ENCODE assay signal across 12 mouse cellular contexts in the genomic region with DNA sequence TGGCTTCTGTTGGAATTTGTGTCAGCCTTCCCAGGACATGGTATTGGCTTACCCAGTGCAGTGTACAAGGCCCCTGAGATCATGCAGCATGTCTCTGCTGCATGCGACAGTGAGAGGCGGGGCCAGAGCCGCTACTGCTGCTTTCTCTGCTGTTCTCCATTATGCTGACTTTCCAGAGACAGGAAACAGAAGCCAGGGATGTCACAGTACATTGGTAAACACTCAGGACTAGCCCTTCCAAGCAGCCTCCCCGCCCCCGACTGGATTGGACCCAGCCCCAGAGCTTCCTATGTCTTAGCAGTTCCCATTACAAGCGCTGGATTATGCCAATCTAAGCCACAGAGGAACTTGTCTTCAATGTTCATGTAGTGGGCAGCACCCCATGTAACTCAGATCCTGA. TPM values are rescaled to one million over a fixed set of nuclear protein-coding genes. Genes with fewer than 3 reads are reported as not detected.
A peak's percentile ranks its signal among the peaks of the same experiment; 100 is the strongest.
DNase-seq lines count a peak whose midpoint lies in the region; ATAC-seq lines count a peak whose summit lies in the region.
"Had no signal": no experiment of that assay in that cellular context is flagged by ENCODE, and none has a peak within 500 bp of the region (broad histone marks: within the 10 kb centered on the region; RNA-seq: fewer than 3 reads in every experiment).

No protein-coding gene starts in this region.

- H3K9ac ChIP-seq in kidney, embryonic 14.5 days (ENCODE audit: low read depth, low read length): no peak overlapping the region
- peak overlapping the region; percentile 8; the same call in 1 of the 2 replicates for H3K9ac ChIP-seq in intestine, embryonic 16.5 days (ENCODE audit: low read depth, low read length)
- H3K9ac ChIP-seq: forebrain, embryonic 13.5 days; midbrain, embryonic 15.5 days had no signal

- no peak overlapping the region for H3K4me3 ChIP-seq in kidney, embryonic 14.5 days (ENCODE audit: low read length)
- H3K4me3 ChIP-seq in intestine, embryonic 16.5 days (ENCODE audit: low read length): no peak overlapping the region
- H3K4me3 ChIP-seq: forebrain, embryonic 13.5 days; midbrain, embryonic 15.5 days had no signal

- WGBS in kidney, embryonic 14.5 days: 64% methylated on average over 6 of the region's 6 CpGs
- 37% methylated on average over 6 of the region's 6 CpGs for WGBS in intestine, embryonic 16.5 days

- peaks cover 66% of the 10 kb centered on the region for H3K36me3 ChIP-seq in kidney, embryonic 14.5 days (ENCODE audit: control insufficient read depth, insufficient read depth, low read length)
- H3K36me3 ChIP-seq in intestine, embryonic 16.5 days (ENCODE audit: control insufficient read depth, insufficient read depth, low read length): no peaks in the 10 kb centered on the region

- ATAC-seq in kidney, embryonic 14.5 days (ENCODE audit: low FRiP score, low TSS enrichment): no peak
- no peak for ATAC-seq in intestine, embryonic 16.5 days
- ATAC-seq: forebrain, embryonic 13.5 days; midbrain, embryonic 15.5 days had no signal

- H3K27me3 ChIP-seq in kidney, embryonic 14.5 days (ENCODE audit: control insufficient read depth, insufficient read depth, low read length): no peaks in the 10 kb centered on the region
- no peaks in the 10 kb centered on the region for H3K27me3 ChIP-seq in intestine, embryonic 16.5 days (replicated peaks; ENCODE audit: control insufficient read depth, insufficient read depth, low read length)
- H3K27me3 ChIP-seq: forebrain, embryonic 13.5 days; midbrain, embryonic 15.5 days had no signal

- DNase-seq in embryo, embryonic 10.5 days (ENCODE audit: low spot score): peak; percentile 14
- DNase-seq in embryo, embryonic 10 days (ENCODE audit: low spot score): no peak
- peak; percentile 49 for DNase-seq in kidney, adult 9 months
- DNase-seq in lung, postnatal 25 days (ENCODE audit: low spot score): peak; percentile 65
- no peak for DNase-seq in spleen, postnatal 36 days (ENCODE audit: low spot score in 2 of 2)
- DNase-seq in spleen, postnatal 4 days (ENCODE audit: low spot score in 2 of 2): no peak
- DNase-seq: adrenal gland, postnatal 14 days; cerebellum, postnatal 10 days had no signal

- no peak overlapping the region for H3K4me2 ChIP-seq in kidney, embryonic 14.5 days (replicated peaks; ENCODE audit: low read depth, low read length)
- H3K4me2 ChIP-seq in intestine, embryonic 16.5 days (ENCODE audit: low read depth, low read length): no peak overlapping the region
- H3K4me2 ChIP-seq: forebrain, embryonic 13.5 days; midbrain, embryonic 15.5 days had no signal

- H3K4me1 ChIP-seq in kidney, embryonic 14.5 days (ENCODE audit: control insufficient read depth, insufficient read depth, low read length): peaks cover 18% of the 10 kb centered on the region
- H3K4me1 ChIP-seq in intestine, embryonic 16.5 days (ENCODE audit: control insufficient read depth, insufficient read depth, low read length): peaks cover 15% of the 10 kb centered on the region

- H3K9me3 ChIP-seq in kidney, embryonic 14.5 days (ENCODE audit: control insufficient read depth, low read length): no peaks in the 10 kb centered on the region
- no peaks in the 10 kb centered on the region for H3K9me3 ChIP-seq in intestine, embryonic 16.5 days (ENCODE audit: control insufficient read depth, low read length)
- H3K9me3 ChIP-seq: forebrain, embryonic 13.5 days; midbrain, embryonic 15.5 days had no signal

- H3K27ac ChIP-seq in kidney, embryonic 14.5 days (ENCODE audit: low read depth, low read length): no peak overlapping the region
- H3K27ac ChIP-seq in intestine, embryonic 16.5 days (ENCODE audit: low read length): peak overlapping the region; percentile 40
- H3K27ac ChIP-seq: forebrain, embryonic 13.5 days; midbrain, embryonic 15.5 days had no signal

RNA-seq across cellular contexts. Expression of a gene that starts 3.7 kb away (rescaled TPM):
- polyA plus RNA-seq in kidney, embryonic 14.5 days (2014; fragmentation: Nextera tagmentation; extraction: Ambion mirVana): 27.4 and 33.3 TPM in 2 replicates
- polyA plus RNA-seq in intestine, embryonic 16.5 days (2015; fragmentation: Nextera tagmentation; extraction: Ambion mirVana): 23.3 and 24.1 TPM in 2 replicates

RNA-seq across cellular contexts. Expression of a gene that starts 12.5 kb away (rescaled TPM):
- polyA plus RNA-seq in kidney, embryonic 14.5 days (2014; fragmentation: Nextera tagmentation; extraction: Ambion mirVana): 0.24 and 0.53 TPM in 2 replicates
- 0.86 and 1.1 TPM in 2 replicates for polyA plus RNA-seq in intestine, embryonic 16.5 days (2015; fragmentation: Nextera tagmentation; extraction: Ambion mirVana)

RNA-seq across cellular contexts. Expression of a gene that starts 32.2 kb away (rescaled TPM):
- 24.6 and 29.3 TPM in 2 replicates for polyA plus RNA-seq in kidney, embryonic 14.5 days (2014; fragmentation: Nextera tagmentation; extraction: Ambion mirVana)
- 19.1 and 20.8 TPM in 2 replicates for polyA plus RNA-seq in intestine, embryonic 16.5 days (2015; fragmentation: Nextera tagmentation; extraction: Ambion mirVana)

RNA-seq across cellular contexts. Expression of a gene that starts 32.9 kb away (rescaled TPM):
- polyA plus RNA-seq in kidney, embryonic 14.5 days (2014; fragmentation: Nextera tagmentation; extraction: Ambion mirVana): 25.7 and 27.1 TPM in 2 replicates
- polyA plus RNA-seq in intestine, embryonic 16.5 days (2015; fragmentation: Nextera tagmentation; extraction: Ambion mirVana): 22.6 and 23.2 TPM in 2 replicates

RNA-seq across cellular contexts. Expression of a gene that starts 40.9 kb away (rescaled TPM):
- polyA plus RNA-seq in kidney, embryonic 14.5 days (2014; fragmentation: Nextera tagmentation; extraction: Ambion mirVana): 86.1 and 112 TPM in 2 replicates
- polyA plus RNA-seq in intestine, embryonic 16.5 days (2015; fragmentation: Nextera tagmentation; extraction: Ambion mirVana): 80.4 and 88.4 TPM in 2 replicates

Comparison
In these comparisons a context has a peak if more than half of its experiments do, and no peak if none do; other contexts are left out.
1. DNase-seq: peak in embryo, embryonic 10.5 days (single experiment), kidney, adult 9 months (single experiment) and lung, postnatal 25 days (single experiment); none in embryo, embryonic 10 days (single experiment), spleen, postnatal 36 days (0 of 2) and spleen, postnatal 4 days (0 of 2).